Mouse (Mus musculus) G1E (cell line): ENCODE measurements around the gene Ccdc15.

ENCODE experiments used
- CTCF ChIP-seq: IDR thresholded peaks from 2 replicates; pipeline ENCODE4 v1.5.1; 2012; ENCODE audit warnings: low read depth, low read length, inconsistent platforms, mixed read lengths
- GATA1 ChIP-seq: IDR thresholded peaks from 2 replicates; pipeline ENCODE4 v1.6.1; 2012; ENCODE audit warnings: borderline replicate concordance, low read length, inconsistent platforms, mixed read lengths
- POLR2AphosphoS5 ChIP-seq: IDR thresholded peaks from 2 replicates; pipeline ENCODE4 v1.6.1; 2012; ENCODE audit warnings: low read depth, low read length, inconsistent platforms; ENCODE audit not compliant: insufficient replicate concordance
- TAL1 ChIP-seq: conservative IDR thresholded peaks from 2 replicates; pipeline ENCODE4 v1.6.1; 2012; ENCODE audit warnings: low read depth, low read length, inconsistent platforms, mixed read lengths

GRCm38 (mm10) chr9:37249976-37250375 is 98.3 kb downstream of the Ccdc15 start:
- no peak for TF ChIP-seq TAL1
- TF ChIP-seq CTCF: no peak
- TF ChIP-seq GATA1: no peak
- TF ChIP-seq POLR2AphosphoS5: no peak
